Mouse (Mus musculus) liver, embryonic 14.5 days (tissue): ENCODE measurements around the gene Gm27021. TPM values are rescaled to one million over a fixed set of nuclear protein-coding genes. Genes with fewer than 3 reads are reported as not detected.
A peak's percentile ranks its signal among the peaks of the same experiment; 100 is the strongest.

Experiments
- ATAC-seq: fragments of 200-750 bp; cut with Nextera tagmentation; 2 replicates; pipeline ENCODE4 v1.8.0; 2017; ENCODE audit warnings: moderate number of reproducible peaks, mild to moderate bottlenecking, moderate library complexity; ENCODE audit not compliant: insufficient read depth
- DNase-seq, 3 experiments: peaks; one replicate each; pipeline ENCODE4 v3.0.0-alpha.2; 2012 to 2013; ENCODE audit warnings: low read depth in 3 of 3, low spot score in 3 of 3
- H3K27ac ChIP-seq: fragments of 300-500 bp; sonication (generic); 2 replicates; pipeline ENCODE4 v1.5.1; 2014; ENCODE audit warnings: moderate library complexity, mild to moderate bottlenecking, control low read depth, inconsistent platforms
- H3K27me3 ChIP-seq: fragments of 300-500 bp; sonication (generic); 2 replicates; pipeline ENCODE4 v1.6.1; 2014; ENCODE audit warnings: mild to moderate bottlenecking, low read length, moderate library complexity; ENCODE audit not compliant: control insufficient read depth, insufficient read depth
- H3K36me3 ChIP-seq: fragments of 300-500 bp; sonication (generic); replicated peaks from 2 replicates; pipeline ENCODE4 v1.6.1; 2014; ENCODE audit warnings: low read depth; ENCODE audit not compliant: control insufficient read depth, insufficient read depth
- H3K4me1 ChIP-seq, 2 experiments: fragments of 200-500 bp in 1 of 2; fragments of 300-500 bp in 1 of 2; sonication (generic) in 1 of 2; replicated peaks; 2 replicates each; pipeline ENCODE4 v1.6.1; 2012 to 2014; ENCODE audit warnings: antibody characterized with exemption in 1 of 2, inconsistent platforms in 1 of 2, low read length in 1 of 2; ENCODE audit not compliant: control insufficient read depth in 2 of 2, insufficient read depth in 2 of 2
- H3K4me2 ChIP-seq: fragments of 300-500 bp; sonication (generic); 2 replicates; pipeline ENCODE4 v1.6.1; 2014; ENCODE audit warnings: low read depth, mild to moderate bottlenecking, control low read depth, moderate library complexity
- H3K4me3 ChIP-seq, 2 experiments: fragments of 200-500 bp in 1 of 2; fragments of 300-500 bp in 1 of 2; sonication (generic) in 1 of 2; 2 replicates each; pipeline ENCODE4 v1.5.1; 2012 to 2014; ENCODE audit warnings: low read depth in 2 of 2, low read length in 2 of 2, mild to moderate bottlenecking in 2 of 2, control low read depth in 1 of 2, inconsistent platforms in 1 of 2, moderate library complexity in 1 of 2; ENCODE audit not compliant: insufficient read depth in 1 of 2
- H3K9ac ChIP-seq: fragments of 300-500 bp; sonication (generic); replicated peaks from 2 replicates; pipeline ENCODE4 v1.6.1; 2014; ENCODE audit warnings: mild to moderate bottlenecking, control low read depth, moderate library complexity
- H3K9me3 ChIP-seq: fragments of 300-500 bp; sonication (generic); 2 replicates; pipeline ENCODE4 v1.6.1; 2016; ENCODE audit warnings: low read length, mixed read lengths; ENCODE audit not compliant: control insufficient read depth
- CTCF ChIP-seq: IDR thresholded peaks from 2 replicates; pipeline ENCODE4 v1.5.1; 2016; ENCODE audit warnings: antibody characterized with exemption, low read depth, control low read depth
- EP300 ChIP-seq: IDR thresholded peaks from 2 replicates; pipeline ENCODE4 v1.6.1; 2016; ENCODE audit warnings: antibody characterized with exemption, low read depth
- WGBS: fragments of 180-500 bp; shearing (Covaris S2); extraction: QIAGEN DNeasy Blood & Tissue Kit; methylation state at CpG from one replicate; pipeline ENCODE4 v1.1.7; 2014; ENCODE audit not compliant: insufficient replicate concordance; 5-methylcytosine and 5-hydroxymethylcytosine counted together
- polyA plus RNA-seq, 2 experiments: library from polyadenylated mRNA; depleted of rRNA in 1 of 2; stranded (reverse) in 1 of 2; unstranded in 1 of 2; fragments of >200 nt; fragmentation: Nextera tagmentation in 1 of 2; extraction: Ambion mirVana in 1 of 2; gene quantifications; 2 replicates each; pipeline versions ENCODE4 v1.2.1 to v1.2.3; 2012 to 2014

Gene Gm27021
- polyA plus RNA-seq, 2 experiments: 0.38 TPM; not detected in 1

GRCm38 (mm10) chr8:120607460-120607859 is 60.4 kb downstream of the Gm27021 start:
- TF ChIP-seq EP300 (no peak), CTCF (no peak)
- WGBS: 71% methylated on average over 9 of the region's 9 CpGs
- ATAC-seq: 0 out of 2 replicates have a peak, but pooled peaks have one; percentile 26

DNA sequence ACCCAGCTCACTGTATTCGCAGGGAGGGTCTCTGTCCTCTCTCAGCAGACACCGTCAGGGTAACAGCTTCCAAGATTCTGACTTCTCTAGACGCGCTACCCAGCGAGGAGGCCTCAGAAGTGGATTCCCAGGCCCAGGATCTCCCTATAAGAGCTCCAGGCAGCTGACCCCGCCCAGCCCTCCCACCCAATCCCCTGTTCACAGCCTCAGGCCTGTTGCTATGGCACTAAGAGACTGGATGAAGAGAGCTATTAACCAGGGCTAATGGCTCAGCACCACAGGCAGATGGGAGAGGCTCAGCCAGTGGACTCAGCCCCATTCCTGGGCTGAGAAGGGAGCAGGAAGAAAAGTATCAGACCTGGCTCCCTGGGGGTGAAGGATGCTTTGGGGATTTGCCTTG is 65.2 kb downstream of the Gm27021 start:
- Histone ChIP-seq H3K9me3 (no peaks in the 10 kb centered on the region), H3K27me3 (no peaks in the 10 kb centered on the region; the same call in 1 of the 2 replicates), H3K4me1 (no peaks in the 10 kb centered on the region), H3K4me3 (no peak overlapping the region), H3K4me2 (no peak overlapping the region), H3K36me3 (no peaks in the 10 kb centered on the region), H3K9ac (no peak overlapping the region), H3K27ac (no peak overlapping the region)
- no peak for DNase-seq
- ATAC-seq: no peak
- no peak for TF ChIP-seq CTCF
- TF ChIP-seq EP300: no peak
- 69% methylated on average over 6 of the region's 6 CpGs for WGBS

More at GRCm38 (mm10) chr8:120607460-120607859, 60.4 kb downstream of the Gm27021 start:
- Histone ChIP-seq H3K9ac (no peak overlapping the region), H3K4me1 (no peaks in the 10 kb centered on the region), H3K4me3 (no peak overlapping the region), H3K9me3 (no peaks in the 10 kb centered on the region), H3K4me2 (peak overlapping the region; percentile 27), H3K36me3 (no peaks in the 10 kb centered on the region), H3K27ac (no peak overlapping the region), H3K27me3 (no peaks in the 10 kb centered on the region)
- DNase-seq: no peak

DNA sequence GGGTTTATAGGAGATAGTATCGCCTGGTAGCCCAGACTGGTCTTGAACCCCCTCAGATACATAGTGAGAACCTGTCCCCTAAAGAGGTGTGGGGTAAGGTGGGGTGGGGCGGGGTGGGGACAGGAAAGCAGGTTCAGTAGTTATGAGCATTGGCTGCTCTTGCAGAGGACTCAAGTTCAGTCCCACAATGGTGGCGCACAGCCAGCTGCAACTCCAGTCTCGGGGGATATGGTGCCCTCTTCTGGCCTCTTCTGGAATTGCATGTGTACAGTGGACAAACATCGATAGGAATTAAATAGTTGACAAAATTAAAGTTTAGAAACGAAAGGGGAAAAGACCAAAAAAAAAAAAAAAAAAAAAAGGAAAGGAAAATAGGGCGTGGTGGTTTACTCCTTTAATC is 68.4 kb downstream of the Gm27021 start:
- no peak overlapping the region for H3K27ac ChIP-seq
- no peaks in the 10 kb centered on the region; the same call in 1 of the 2 replicates for H3K9me3 ChIP-seq
- 23% methylated on average over 7 of the region's 7 CpGs for WGBS
- no peak overlapping the region for H3K4me2 ChIP-seq
- H3K4me3 ChIP-seq: no peak overlapping the region
- no peaks in the 10 kb centered on the region; the same call in 1 of the 2 replicates for H3K27me3 ChIP-seq
- ATAC-seq (no peak), DNase-seq (peak in 2 of 3 experiments; percentile 33 to 40)
- no peaks in the 10 kb centered on the region for H3K36me3 ChIP-seq
- H3K9ac ChIP-seq: no peak overlapping the region
- TF ChIP-seq CTCF: peak; percentile 87
- no peak for TF ChIP-seq EP300
- H3K4me1 ChIP-seq: no peaks in the 10 kb centered on the region; a peak in 1 of 4 replicates

- H3K36me3 ChIP-seq: no peaks in the 10 kb centered on the region
- 52% methylated on average over 24 of the region's 24 CpGs for WGBS
- no peak for DNase-seq
- no peaks in the 10 kb centered on the region; the same call in 1 of the 2 replicates for H3K27me3 ChIP-seq
- no peak overlapping the region for H3K27ac ChIP-seq
- no peak overlapping the region for H3K9ac ChIP-seq
- no peaks in the 10 kb centered on the region; a peak in 1 of 4 replicates for H3K4me1 ChIP-seq
- H3K4me2 ChIP-seq: no peak overlapping the region
- ATAC-seq: no peak
- no peaks in the 10 kb centered on the region; the same call in 1 of the 2 replicates for H3K9me3 ChIP-seq
- H3K4me3 ChIP-seq: no peak overlapping the region
- no peak for TF ChIP-seq EP300
- no peak for TF ChIP-seq CTCF
Observed at GRCm38 (mm10) chr8:120598579-120598978, 69.3 kb downstream of the Gm27021 start.

DNA sequence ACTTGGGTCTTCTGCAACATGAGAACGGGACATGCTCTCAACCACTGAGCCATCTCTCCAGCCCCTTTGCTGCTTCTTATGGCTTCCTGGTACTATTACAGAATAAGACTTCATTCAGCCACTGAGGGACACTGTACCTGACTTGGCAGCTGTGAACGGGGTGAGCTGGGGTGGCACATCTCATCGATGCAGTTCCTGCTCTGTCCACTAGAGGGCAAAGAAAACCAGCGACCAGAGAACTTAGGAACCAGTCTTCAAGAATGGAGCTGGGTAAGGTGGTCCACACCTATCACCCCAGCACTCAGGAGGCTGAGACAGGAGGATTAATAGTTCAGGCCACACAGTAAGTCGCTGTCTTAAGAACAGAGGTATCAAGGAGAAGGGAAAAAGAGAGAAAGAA is 71.9 kb downstream of the Gm27021 start:
- Histone ChIP-seq H3K27ac (no peak overlapping the region), H3K36me3 (no peaks in the 10 kb centered on the region), H3K4me1 (no peaks in the 10 kb centered on the region; a peak in 1 of 4 replicates), H3K4me3 (no peak overlapping the region), H3K27me3 (no peaks in the 10 kb centered on the region; the same call in 1 of the 2 replicates), H3K9ac (no peak overlapping the region), H3K4me2 (no peak overlapping the region), H3K9me3 (no peaks in the 10 kb centered on the region; the same call in 1 of the 2 replicates)
- peak; percentile 42 to 52 (median 43) for DNase-seq
- peak; percentile 36; the same call in 1 of the 2 replicates for ATAC-seq
- WGBS: 9% methylated on average over 5 of the region's 5 CpGs
- TF ChIP-seq CTCF (peak; percentile 96), EP300 (no peak)
